ENCODE assay signal across 24 mouse cellular contexts in genomic region chr16:92641053-92641452, GRCm38 (mm10).
DNase-seq lines count a peak whose midpoint lies in the region; ATAC-seq and TF ChIP-seq lines count a peak whose summit lies in the region.
"Had no signal": no experiment of that assay in that cellular context is flagged by ENCODE, and none has a peak within 500 bp of the region (broad histone marks: within the 10 kb centered on the region; RNA-seq: fewer than 3 reads in every experiment).

No protein-coding gene starts in this region.

- H3K9ac ChIP-seq in kidney, embryonic 15.5 days = no peak overlapping the region
- H3K9ac ChIP-seq: embryonic facial prominence, embryonic 13.5 days; forebrain, embryonic 15.5 days; heart, embryonic 12.5 days; hindbrain, embryonic 15.5 days; neural tube, embryonic 13.5 days had no signal

- peak; percentile 73 for ATAC-seq in activated CD4-positive, CD25-positive, alpha-beta regulatory T cell, adult 4 months
- ATAC-seq in megakaryocyte progenitor cell, adult 5-6 weeks (replicated peaks; ENCODE audit: poor library complexity) = peak; percentile 60
- no peak for ATAC-seq in kidney, embryonic 15.5 days (replicated peaks; ENCODE audit: low FRiP score)
- ATAC-seq: forebrain, embryonic 15.5 days had no signal

- H3K27ac ChIP-seq in gastrocnemius, adult 2 months = peak overlapping the region; percentile 12; the same call in 1 of the 2 replicates
- H3K27ac ChIP-seq in kidney, embryonic 15.5 days = no peak overlapping the region
- H3K27ac ChIP-seq: embryonic facial prominence, embryonic 13.5 days; forebrain, embryonic 15.5 days; hindbrain, embryonic 15.5 days; layer of hippocampus, adult 2 months; left cerebral cortex, adult 2 months; neural tube, embryonic 13.5 days had no signal

- 0 out of 2 replicates have a peak, but pooled peaks cover 7% of the 10 kb centered on the region for H3K27me3 ChIP-seq in kidney, embryonic 15.5 days
- H3K27me3 ChIP-seq: embryonic facial prominence, embryonic 13.5 days; forebrain, embryonic 15.5 days; hindbrain, embryonic 15.5 days; neural tube, embryonic 13.5 days had no signal

- WGBS in kidney, embryonic 15.5 days = 62% methylated on average over 6 of the region's 6 CpGs

- no peaks in the 10 kb centered on the region for H3K36me3 ChIP-seq in kidney, embryonic 15.5 days
- H3K36me3 ChIP-seq: forebrain, embryonic 15.5 days; heart, embryonic 12.5 days; hindbrain, embryonic 15.5 days; neural tube, embryonic 13.5 days had no signal

- H3K4me1 ChIP-seq in kidney, embryonic 15.5 days = peaks cover 33% of the 10 kb centered on the region
- H3K4me1 ChIP-seq: forebrain, embryonic 15.5 days; hindbrain, embryonic 15.5 days; neural tube, embryonic 13.5 days had no signal

- no peak for TF ChIP-seq CTCF in gastrocnemius, adult 2 months (IDR thresholded peaks at IDR 0.05)

- no peak overlapping the region for H3K4me2 ChIP-seq in kidney, embryonic 15.5 days
- H3K4me2 ChIP-seq: embryonic facial prominence, embryonic 13.5 days; forebrain, embryonic 15.5 days; heart, embryonic 12.5 days; hindbrain, embryonic 15.5 days; midbrain, embryonic 11.5 days; neural tube, embryonic 13.5 days had no signal

- no peak for DNase-seq in gastrocnemius, adult 2 months
- DNase-seq in gastrocnemius, adult 18-20 months (ENCODE audit: low spot score) = no peak
- peak; percentile 92 for DNase-seq in 416B (ENCODE audit: low read depth)
- no peak for DNase-seq in embryo, embryonic 9.5 days (ENCODE audit: extremely low spot score)
- DNase-seq in heart, postnatal 14 days = no peak
- DNase-seq: adrenal gland, adult 8-10 months; cerebellum, adult 9-11 months; kidney, adult 11 months; kidney, postnatal 14 days; left cerebral cortex, postnatal 4 days; liver; lung, postnatal 10 days; right cerebral cortex, postnatal 25 days had no signal

- H3K9me3 ChIP-seq in kidney, embryonic 15.5 days (replicated peaks) = no peaks in the 10 kb centered on the region
- H3K9me3 ChIP-seq: embryonic facial prominence, embryonic 13.5 days; forebrain, embryonic 15.5 days; heart, embryonic 12.5 days; hindbrain, embryonic 15.5 days; neural tube, embryonic 13.5 days had no signal

- intact Hi-C loops in gastrocnemius, adult 2 months (cut with DNase I) = loop anchor here (5.0 kb wide), 1 partner anchor 51 kb away; no protein-coding TSS in a partner anchor
- intact Hi-C loops in heart, postnatal 14 days (cut with DNase I) = no loop called here

- no peak overlapping the region for H3K4me3 ChIP-seq in gastrocnemius, adult 2 months
- H3K4me3 ChIP-seq in kidney, embryonic 15.5 days (replicated peaks) = no peak overlapping the region
- H3K4me3 ChIP-seq: embryonic facial prominence, embryonic 13.5 days; forebrain, embryonic 15.5 days; heart, embryonic 12.5 days; hindbrain, embryonic 15.5 days; layer of hippocampus, adult 2 months; left cerebral cortex, adult 2 months; neural tube, embryonic 13.5 days had no signal
